Mouse (Mus musculus): Measurements from ENCODE around the gene Odc1. TPM values are rescaled to one million over a fixed set of nuclear protein-coding genes. Genes with fewer than 3 reads are reported as not detected.

The Odc1 gene
- total RNA-seq (2021): 10 to 100 TPM; 50.6 to 59.0 TPM
- long read RNA-seq, experiment 1, transcript Odc1-201 (12 exons, 2,208 nt): major isoform, 50 of 56 reads
- long read RNA-seq, experiment 1, partial matches to known transcripts: 2 of 56 reads
- long read RNA-seq, experiment 1, other reads (novel, unspliced or antisense): 4 of 56 reads
- long read RNA-seq, experiment 2, transcript Odc1-201 (12 exons, 2,208 nt): major isoform, 44 of 50 reads
- long read RNA-seq, experiment 2, partial matches to known transcripts: 2 of 50 reads
- long read RNA-seq, experiment 2, other reads (novel, unspliced or antisense): 4 of 50 reads

- intact Hi-C loops (cut with DNase I): loop anchor here (5.0 to 10.0 kb wide), 2 partner anchors 102 to 280 kb away; partner anchors contain the start of gene Pdia6
- DNase-seq: peak; percentile 97 to 98
These were observed at the start of gene Odc1 for GRCm38 (mm10) chr12:17544209-17545106. TSS of gene Odc1 (plus strand) at chr12:17544794.

- no peak for DNase-seq
- intact Hi-C loops (cut with DNase I): no loop called here
These were observed 49.8 kb upstream of the Odc1 start for GRCm38 (mm10) chr12:17494809-17495208.

GRCm38 (mm10) chr12:17495858-17496451, 48.6 kb upstream of the Odc1 start:
- intact Hi-C loops (cut with DNase I): no loop called here
- DNase-seq: peak; percentile 23 to 42

GRCm38 (mm10) chr12:17505620-17506074, 38.9 kb upstream of the Odc1 start:
- DNase-seq: no peak
- intact Hi-C loops (cut with DNase I): no loop called here

GRCm38 (mm10) chr12:17506117-17506993, 38.2 kb upstream of the Odc1 start:
- intact Hi-C loops (cut with DNase I): no loop called here
- DNase-seq: no peak

- intact Hi-C loops (cut with DNase I): no loop called here
- peak; percentile 23 to 46 for DNase-seq
These were observed 37.5 kb upstream of the Odc1 start for GRCm38 (mm10) chr12:17506994-17507542.

GRCm38 (mm10) chr12:17509310-17509709, 35.3 kb upstream of the Odc1 start:
- intact Hi-C loops (cut with DNase I): no loop called here
- DNase-seq: no peak

GRCm38 (mm10) chr12:17510158-17510557, 34.4 kb upstream of the Odc1 start:
- intact Hi-C loops (cut with DNase I): no loop called here
- peak; percentile 16 to 43 for DNase-seq

GRCm38 (mm10) chr12:17511019-17511418, 33.6 kb upstream of the Odc1 start:
- no peak for DNase-seq
- intact Hi-C loops (cut with DNase I): no loop called here

- intact Hi-C loops (cut with DNase I): no loop called here
- no peak for DNase-seq
These were observed 15.4 kb upstream of the Odc1 start for GRCm38 (mm10) chr12:17529180-17529579.

GRCm38 (mm10) chr12:17529726-17530125, 14.9 kb upstream of the Odc1 start:
- intact Hi-C loops (cut with DNase I): no loop called here
- no peak for DNase-seq

GRCm38 (mm10) chr12:17530825-17531224, 13.8 kb upstream of the Odc1 start:
- intact Hi-C loops (cut with DNase I): no loop called here
- no peak for DNase-seq

GRCm38 (mm10) chr12:17536222-17536621, 8.4 kb upstream of the Odc1 start:
- intact Hi-C loops (cut with DNase I): no loop called here
- DNase-seq: no peak

- intact Hi-C loops (cut with DNase I): no loop called here
- no peak for DNase-seq
These were observed 7.4 kb upstream of the Odc1 start for GRCm38 (mm10) chr12:17537147-17537546.

GRCm38 (mm10) chr12:17538087-17538486, 6.5 kb upstream of the Odc1 start:
- intact Hi-C loops (cut with DNase I): no loop called here
- no peak for DNase-seq

- intact Hi-C loops (cut with DNase I): no loop called here
These were observed 5.6 kb upstream of the Odc1 start for GRCm38 (mm10) chr12:17539041-17539440.

GRCm38 (mm10) chr12:17540040-17540552, 4.5 kb upstream of the Odc1 start:
- intact Hi-C loops (cut with DNase I): loop anchor here (5.0 to 10.0 kb wide), 2 partner anchors 98 to 275 kb away; partner anchors contain the start of gene Pdia6
- no peak for DNase-seq

More at GRCm38 (mm10) chr12:17539041-17539440, 5.6 kb upstream of the Odc1 start:
- DNase-seq: no peak

GRCm38 (mm10) chr12:17545107-17545571, 545 bp downstream of the Odc1 start:
- DNase-seq: peak in 1 of 2 experiments; percentile 67
- intact Hi-C loops (cut with DNase I): loop anchor here (10.0 kb wide), 1 partner anchor 280 kb away; the partner anchor contains the start of gene Pdia6

GRCm38 (mm10) chr12:17545884-17546283, 1.3 kb downstream of the Odc1 start:
- intact Hi-C loops (cut with DNase I): loop anchor here (10.0 kb wide), 1 partner anchor 281 kb away; the partner anchor contains the start of gene Pdia6
- no peak for DNase-seq
